Mouse (Mus musculus): Measurements from ENCODE around the gene Nckipsd. TPM values are rescaled to one million over a fixed set of nuclear protein-coding genes. Genes with fewer than 3 reads are reported as not detected.

Gene Nckipsd
- polyA plus RNA-seq, 1 experiment from 2014 or later: 21.6 TPM

- Histone ChIP-seq H3K9me3 (no peaks in the 10 kb centered on the region), H3K27me3 (peaks cover 6% of the 10 kb centered on the region)
- WGBS: 78% methylated on average over 17 of the region's 17 CpGs
Observed at GRCm38 (mm10) chr9:108848419-108848818, 40.3 kb downstream of the Nckipsd start.

DNA sequence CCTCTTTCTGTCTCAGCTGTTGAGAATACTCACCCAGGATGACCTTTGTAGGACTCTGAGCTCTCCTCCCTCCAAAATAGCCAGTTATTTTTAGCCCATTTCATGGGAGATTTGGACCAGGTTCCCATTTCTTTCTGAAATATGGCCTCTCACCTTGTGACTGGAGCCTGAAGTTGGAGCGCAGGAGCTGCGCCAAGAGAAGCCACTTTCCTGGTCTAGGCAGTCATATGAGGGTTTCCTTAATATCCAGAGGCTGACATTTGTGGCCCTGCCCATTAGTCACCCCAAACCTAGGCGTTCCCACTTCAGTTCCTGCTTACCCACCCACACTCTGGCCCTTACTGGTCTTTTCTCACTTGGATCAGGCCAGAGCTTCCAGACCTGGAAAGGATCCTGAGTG lies 44.8 kb downstream of the Nckipsd start, which contains the start of gene Slc26a6:
Gene Slc26a6, plus strand, starts transcription at position 308 of the 400 bp plus-strand sequence.
- Histone ChIP-seq H3K9me3 (no peaks in the 10 kb centered on the region), H3K27me3 (no peaks in the 10 kb centered on the region), H3K4me1 (replicated peaks) (peaks cover 17% of the 10 kb centered on the region), H3K36me3 (peaks cover 18% of the 10 kb centered on the region), H3K4me2 (peak within 1 kb of the TSS; percentile 65), H3K27ac (peak within 1 kb of the TSS; percentile 84), H3K9ac (replicated peaks) (peak within 1 kb of the TSS; percentile 79), H3K4me3 (replicated peaks) (peak within 1 kb of the TSS; percentile 75)
- no peak for ATAC-seq (ENCODE audit: insufficient number of reproducible peaks, insufficient read depth, low FRiP score, low TSS enrichment, low read depth)
- 84% methylated on average over 3 of the region's 3 CpGs for WGBS

More at GRCm38 (mm10) chr9:108848419-108848818, 40.3 kb downstream of the Nckipsd start:
- Histone ChIP-seq H3K4me3 (replicated peaks) (no peak overlapping the region), H3K9ac (replicated peaks) (no peak overlapping the region), H3K4me1 (replicated peaks) (peaks cover 4% of the 10 kb centered on the region), H3K27ac (no peak overlapping the region), H3K4me2 (no peak overlapping the region), H3K36me3 (no peaks in the 10 kb centered on the region)
- ATAC-seq (ENCODE audit: insufficient number of reproducible peaks, insufficient read depth, low FRiP score, low TSS enrichment, low read depth): no peak

- 3% methylated on average over 25 of the region's 25 CpGs for WGBS
- Histone ChIP-seq H3K36me3 (peaks cover 26% of the 10 kb centered on the region), H3K4me3 (replicated peaks) (peak overlapping the region; percentile 75), H3K27me3 (no peaks in the 10 kb centered on the region), H3K9ac (replicated peaks) (peak overlapping the region; percentile 79), H3K4me2 (peak overlapping the region; percentile 65), H3K27ac (peak overlapping the region; percentile 84), H3K9me3 (no peaks in the 10 kb centered on the region), H3K4me1 (replicated peaks) (peaks cover 17% of the 10 kb centered on the region)
- peak; percentile 81 for ATAC-seq (ENCODE audit: insufficient number of reproducible peaks, insufficient read depth, low FRiP score, low TSS enrichment, low read depth)
Observed at GRCm38 (mm10) chr9:108853635-108854240, 45.6 kb downstream of the Nckipsd start.

DNA sequence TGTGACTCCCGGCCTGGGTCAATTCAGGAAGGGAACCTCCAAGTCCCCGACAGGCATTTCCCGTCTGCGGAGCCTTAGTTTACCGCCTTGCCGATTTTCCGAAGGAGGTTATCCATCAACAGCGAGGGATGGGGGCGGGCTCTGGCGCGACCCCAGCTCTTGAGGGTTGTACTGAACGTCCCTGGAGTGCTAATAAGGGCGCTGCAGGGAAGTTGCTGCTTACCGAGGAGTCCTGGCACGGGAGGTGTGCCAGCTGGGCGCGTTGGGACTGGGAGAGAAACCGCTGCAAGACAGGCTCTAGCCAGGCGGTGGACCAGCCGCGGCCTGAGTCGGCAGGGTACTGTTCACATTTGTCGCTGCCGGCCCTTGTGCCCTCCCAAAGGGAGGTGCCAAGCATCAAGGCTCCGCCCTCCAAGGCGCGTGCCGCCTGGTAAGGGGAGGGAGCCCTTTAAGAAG lies 46.1 kb downstream of the Nckipsd start:
- H3K36me3 ChIP-seq: peaks cover 30% of the 10 kb centered on the region
- no peaks in the 10 kb centered on the region for H3K9me3 ChIP-seq
- peak overlapping the region; percentile 79 for H3K9ac ChIP-seq (replicated peaks)
- WGBS: under 1% methylated on average over 28 of the region's 28 CpGs
- peak; percentile 84 for ATAC-seq (ENCODE audit: insufficient number of reproducible peaks, insufficient read depth, low FRiP score, low TSS enrichment, low read depth)
- peak overlapping the region; percentile 65 for H3K4me2 ChIP-seq
- no peaks in the 10 kb centered on the region for H3K27me3 ChIP-seq
- H3K27ac ChIP-seq: peak overlapping the region; percentile 84
- peaks cover 17% of the 10 kb centered on the region for H3K4me1 ChIP-seq (replicated peaks)
- H3K4me3 ChIP-seq (replicated peaks): peak overlapping the region; percentile 75

DNA sequence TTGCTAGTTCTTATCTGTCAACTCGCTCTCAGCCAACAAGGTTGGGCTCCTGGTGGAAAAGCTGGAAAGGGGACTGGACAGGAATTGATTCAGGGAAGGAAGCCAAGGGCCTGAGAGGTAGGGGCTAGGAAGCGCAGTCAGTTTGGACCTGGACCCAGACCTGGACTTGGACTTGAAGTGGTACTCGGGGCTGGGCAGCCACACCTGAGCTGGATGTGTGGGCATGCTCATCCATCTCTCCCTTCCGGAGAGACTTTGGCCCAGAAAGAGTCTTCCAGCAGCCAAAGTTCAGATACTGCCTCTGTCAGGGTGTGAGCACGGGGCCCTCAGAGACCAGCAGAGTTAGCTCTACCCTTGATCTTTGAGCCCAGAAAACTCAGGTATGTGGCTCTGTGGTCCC lies 47.2 kb downstream of the Nckipsd start:
- H3K9ac ChIP-seq (replicated peaks): no peak overlapping the region; the same call in 1 of the 2 replicates
- ATAC-seq (ENCODE audit: insufficient number of reproducible peaks, insufficient read depth, low FRiP score, low TSS enrichment, low read depth): no peak
- peaks cover 39% of the 10 kb centered on the region for H3K36me3 ChIP-seq
- H3K27ac ChIP-seq: no peak overlapping the region
- H3K9me3 ChIP-seq: no peaks in the 10 kb centered on the region
- no peaks in the 10 kb centered on the region for H3K27me3 ChIP-seq
- peaks cover 17% of the 10 kb centered on the region for H3K4me1 ChIP-seq (replicated peaks)
- no peak overlapping the region; the same call in 1 of the 2 replicates for H3K4me3 ChIP-seq (replicated peaks)
- WGBS: 52% methylated on average over 5 of the region's 5 CpGs
- peak overlapping the region; percentile 65 for H3K4me2 ChIP-seq

- Histone ChIP-seq H3K9ac (replicated peaks) (no peak overlapping the region), H3K27ac (no peak overlapping the region), H3K9me3 (no peaks in the 10 kb centered on the region), H3K4me2 (no peak overlapping the region), H3K27me3 (no peaks in the 10 kb centered on the region), H3K4me1 (replicated peaks) (peaks cover 9% of the 10 kb centered on the region; the same call in 1 of the 2 replicates), H3K4me3 (replicated peaks) (no peak overlapping the region), H3K36me3 (peaks cover 55% of the 10 kb centered on the region)
- 81% methylated on average over 8 of the region's 8 CpGs for WGBS
- no peak for ATAC-seq (ENCODE audit: insufficient number of reproducible peaks, insufficient read depth, low FRiP score, low TSS enrichment, low read depth)
Observed at GRCm38 (mm10) chr9:108858792-108859527, 50.8 kb downstream of the Nckipsd start.

Small RNAs within 50 kb of the gene (microRNA-seq; reads per million reads assigned to microRNA genes)
- gene Gm23156: not detected

Other genes with a start within 250 kb of the Nckipsd start
- gene Impdh2, start 248.1 kb upstream of the Nckipsd start, polyA plus RNA-seq (2016; fragmentation: Nextera tagmentation; extraction: Ambion mirVana): 201 and 213 TPM in 2 replicates
- 50.6 and 53.8 TPM in 2 replicates for gene Ndufaf3, start 240.9 kb upstream of the Nckipsd start, polyA plus RNA-seq (2016; fragmentation: Nextera tagmentation; extraction: Ambion mirVana)
- 197 and 230 TPM in 2 replicates for gene Dalrd3, start 238.5 kb upstream of the Nckipsd start, polyA plus RNA-seq (2016; fragmentation: Nextera tagmentation; extraction: Ambion mirVana)
- 237 TPM in 2 replicates for gene Wdr6, start 229.6 kb upstream of the Nckipsd start, polyA plus RNA-seq (2016; fragmentation: Nextera tagmentation; extraction: Ambion mirVana)
- 11.6 and 11.7 TPM in 2 replicates for gene P4htm, start 210.7 kb upstream of the Nckipsd start, polyA plus RNA-seq (2016; fragmentation: Nextera tagmentation; extraction: Ambion mirVana)
- gene Arih2, start 159.0 kb upstream of the Nckipsd start, polyA plus RNA-seq (2016; fragmentation: Nextera tagmentation; extraction: Ambion mirVana): 54.6 and 61.3 TPM in 2 replicates
- gene Slc25a20, start 146.3 kb upstream of the Nckipsd start, polyA plus RNA-seq (2016; fragmentation: Nextera tagmentation; extraction: Ambion mirVana): 40.7 and 43.2 TPM in 2 replicates
- gene Prkar2a, start 119.1 kb upstream of the Nckipsd start, polyA plus RNA-seq (2016; fragmentation: Nextera tagmentation; extraction: Ambion mirVana): 34.8 and 35.5 TPM in 2 replicates
- gene Ip6k2, start 24.6 kb upstream of the Nckipsd start, polyA plus RNA-seq (2016; fragmentation: Nextera tagmentation; extraction: Ambion mirVana): 144 and 146 TPM in 2 replicates
- 0.14 and 0.30 TPM in 2 replicates for gene Celsr3, start 18.0 kb downstream of the Nckipsd start, polyA plus RNA-seq (2016; fragmentation: Nextera tagmentation; extraction: Ambion mirVana)
- gene Slc26a6, start 44.9 kb downstream of the Nckipsd start, polyA plus RNA-seq (2016; fragmentation: Nextera tagmentation; extraction: Ambion mirVana): 16.3 and 20.1 TPM in 2 replicates
- gene Tmem89, start 106.3 kb downstream of the Nckipsd start, polyA plus RNA-seq (2016; fragmentation: Nextera tagmentation; extraction: Ambion mirVana): not detected in 2 replicates
- 439 and 444 TPM in 2 replicates for gene Uqcrc1, start 128.3 kb downstream of the Nckipsd start, polyA plus RNA-seq (2016; fragmentation: Nextera tagmentation; extraction: Ambion mirVana)
- 8.0 TPM in 2 replicates for gene Col7a1, start 145.2 kb downstream of the Nckipsd start, polyA plus RNA-seq (2016; fragmentation: Nextera tagmentation; extraction: Ambion mirVana)
- 0.37 TPM in 1 of 2 replicates, not detected in the other for gene Ucn2, start 177.6 kb downstream of the Nckipsd start, polyA plus RNA-seq (2016; fragmentation: Nextera tagmentation; extraction: Ambion mirVana)
- gene Pfkfb4, start 183.4 kb downstream of the Nckipsd start, polyA plus RNA-seq (2016; fragmentation: Nextera tagmentation; extraction: Ambion mirVana): 13.4 and 16.3 TPM in 2 replicates
- gene Shisa5, start 230.2 kb downstream of the Nckipsd start, polyA plus RNA-seq (2016; fragmentation: Nextera tagmentation; extraction: Ambion mirVana): 49.1 and 55.2 TPM in 2 replicates